Mouse (Mus musculus) limb, embryonic 14.5 days (tissue): Measurements from ENCODE around the gene Dpy19l3. TPM values are rescaled to one million over a fixed set of nuclear protein-coding genes. Genes with fewer than 3 reads are reported as not detected.

ENCODE experiments used
- ATAC-seq: fragments of 200-750 bp; cut with Nextera tagmentation; 2 replicates; pipeline ENCODE4 v1.8.0; 2017; ENCODE audit warnings: low read depth, moderate number of reproducible peaks, moderate TSS enrichment; ENCODE audit not compliant: low FRiP score
- DNase-seq: peaks from one replicate; pipeline ENCODE4 v3.0.0-alpha.2; 2015; ENCODE audit warnings: low spot score
- H3K27ac ChIP-seq: fragments of 300-500 bp; sonication (generic); replicated peaks from 2 replicates; pipeline ENCODE4 v1.5.1; 2014; ENCODE audit warnings: low read depth, mild to moderate bottlenecking, low read length, moderate library complexity, mixed read lengths
- H3K27me3 ChIP-seq: fragments of 300-500 bp; sonication (generic); 2 replicates; pipeline ENCODE4 v1.6.1; 2014; ENCODE audit warnings: low read length, mixed read lengths; ENCODE audit not compliant: control insufficient read depth, insufficient read depth
- H3K36me3 ChIP-seq: fragments of 300-500 bp; sonication (generic); 2 replicates; pipeline ENCODE4 v1.6.1; 2014; ENCODE audit warnings: mild to moderate bottlenecking, low read length, moderate library complexity, mixed read lengths; ENCODE audit not compliant: control insufficient read depth, insufficient read depth
- H3K4me1 ChIP-seq: fragments of 300-500 bp; sonication (generic); 2 replicates; pipeline ENCODE4 v1.6.1; 2014; ENCODE audit warnings: antibody characterized with exemption, low read length, mixed read lengths; ENCODE audit not compliant: control insufficient read depth, insufficient read depth
- H3K4me2 ChIP-seq: fragments of 300-500 bp; sonication (generic); replicated peaks from 2 replicates; pipeline ENCODE4 v1.6.1; 2014; ENCODE audit warnings: low read depth, mild to moderate bottlenecking, low read length, moderate library complexity; ENCODE audit not compliant: severe bottlenecking
- H3K4me3 ChIP-seq: fragments of 300-500 bp; sonication (generic); replicated peaks from 2 replicates; pipeline ENCODE4 v1.5.1; 2014; ENCODE audit warnings: low read length
- H3K9ac ChIP-seq: fragments of 300-500 bp; sonication (generic); 2 replicates; pipeline ENCODE4 v1.6.1; 2014; ENCODE audit warnings: mild to moderate bottlenecking, low read depth, low read length, moderate library complexity; ENCODE audit not compliant: severe bottlenecking
- H3K9me3 ChIP-seq: fragments of 300-500 bp; sonication (generic); 2 replicates; pipeline ENCODE4 v1.6.1; 2016; ENCODE audit warnings: low read length; ENCODE audit not compliant: control insufficient read depth
- POLR2A ChIP-seq: fragments of 200-500 bp; IDR thresholded peaks from 2 replicates; pipeline ENCODE4 v1.8.0; 2012; ENCODE audit warnings: inconsistent platforms, mild to moderate bottlenecking, moderate library complexity, borderline replicate concordance; ENCODE audit not compliant: insufficient read depth, insufficient read length; ENCODE audit errors: extremely low read depth
- WGBS: fragments of 180-500 bp; shearing (Covaris S2); extraction: QIAGEN DNeasy Blood & Tissue Kit; methylation state at CpG from one replicate; pipeline ENCODE4 v1.1.7; 2014; 5-methylcytosine and 5-hydroxymethylcytosine counted together
- polyA plus RNA-seq, 2 experiments: library from polyadenylated mRNA; depleted of rRNA in 1 of 2; stranded (reverse) in 1 of 2; unstranded in 1 of 2; fragments of >200 nt; fragmentation: Nextera tagmentation in 1 of 2; extraction: Ambion mirVana in 1 of 2; gene quantifications; 2 replicates each; pipeline versions ENCODE4 v1.2.1 to v1.2.3; 2012 to 2014

Dpy19l3 gene
- polyA plus RNA-seq, 2 experiments: 15.9 to 34.7 TPM

DNA sequence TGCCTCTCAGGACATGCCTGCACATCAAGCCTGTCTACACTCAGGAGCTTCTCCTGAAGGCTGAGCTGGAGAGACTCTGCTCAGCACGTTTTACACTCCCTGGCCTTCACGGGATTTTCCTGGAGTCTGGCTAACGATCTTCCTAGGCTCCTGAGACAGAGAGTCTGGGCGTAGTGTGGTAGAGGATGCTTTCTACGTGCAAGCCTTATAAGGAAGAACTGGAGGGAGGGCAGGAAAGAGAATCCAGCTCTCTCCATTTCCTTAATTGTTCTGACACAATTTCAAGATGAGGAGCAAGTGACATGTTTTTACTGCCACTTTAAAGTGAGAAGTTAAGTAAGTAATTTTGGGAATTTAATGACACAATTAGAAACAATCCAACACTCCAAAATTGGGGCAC is 12.4 kb downstream of the Dpy19l3 start:
- Histone ChIP-seq H3K36me3 (peaks cover 40% of the 10 kb centered on the region), H3K27me3 (no peaks in the 10 kb centered on the region), H3K4me1 (no peaks in the 10 kb centered on the region), H3K9ac (no peak overlapping the region), H3K9me3 (no peaks in the 10 kb centered on the region), H3K4me2 (no peak overlapping the region), H3K4me3 (no peak overlapping the region), H3K27ac (no peak overlapping the region)
- no peak for TF ChIP-seq POLR2A
- no peak for DNase-seq
- 65% methylated on average over 5 of the region's 5 CpGs for WGBS
- no peak for ATAC-seq

DNA sequence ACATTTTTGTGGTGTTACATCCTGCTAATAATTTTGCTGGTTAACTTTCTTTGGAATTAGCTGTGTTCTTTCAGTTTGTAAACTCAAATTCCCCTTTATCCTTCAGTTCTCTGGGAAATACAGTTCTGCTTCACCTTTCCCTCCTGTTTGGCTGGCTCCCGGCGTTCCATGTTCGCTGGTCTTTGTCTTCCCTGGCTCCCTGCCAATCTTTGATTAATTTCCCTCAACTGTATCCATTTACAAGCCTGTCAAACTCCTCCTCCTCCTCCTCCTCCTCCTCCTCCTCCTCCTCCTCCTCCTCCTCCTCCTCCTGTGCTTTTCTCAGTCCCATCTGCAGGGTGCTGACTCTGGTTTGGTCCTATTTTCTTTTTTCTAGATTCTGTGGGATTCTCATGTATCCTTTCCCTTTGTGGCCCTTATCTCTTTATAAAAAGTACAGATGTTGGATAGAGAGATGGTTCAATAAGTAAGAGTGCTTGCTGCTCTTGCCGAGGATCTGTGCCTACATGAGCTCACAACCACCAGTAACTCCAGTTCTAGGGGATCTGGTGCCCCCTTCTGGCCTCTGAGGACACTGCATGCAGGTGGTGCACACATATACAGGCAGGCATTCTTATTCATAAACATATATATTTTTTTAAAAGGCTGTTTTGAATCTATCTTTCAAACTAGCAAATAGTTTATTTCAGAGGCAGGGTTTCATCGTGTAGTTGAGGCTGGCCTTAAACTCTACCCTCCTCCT is 13.6 kb downstream of the Dpy19l3 start:
- H3K4me3 ChIP-seq: no peak overlapping the region
- ATAC-seq: no peak
- H3K36me3 ChIP-seq: peaks cover 36% of the 10 kb centered on the region
- WGBS: 62% methylated on average over 5 of the region's 5 CpGs
- TF ChIP-seq POLR2A: no peak
- H3K9ac ChIP-seq: no peak overlapping the region
- H3K27me3 ChIP-seq: no peaks in the 10 kb centered on the region
- H3K4me1 ChIP-seq: no peaks in the 10 kb centered on the region
- no peak overlapping the region for H3K4me2 ChIP-seq
- no peak overlapping the region for H3K27ac ChIP-seq
- no peaks in the 10 kb centered on the region for H3K9me3 ChIP-seq
- DNase-seq: peak; percentile 18

DNA sequence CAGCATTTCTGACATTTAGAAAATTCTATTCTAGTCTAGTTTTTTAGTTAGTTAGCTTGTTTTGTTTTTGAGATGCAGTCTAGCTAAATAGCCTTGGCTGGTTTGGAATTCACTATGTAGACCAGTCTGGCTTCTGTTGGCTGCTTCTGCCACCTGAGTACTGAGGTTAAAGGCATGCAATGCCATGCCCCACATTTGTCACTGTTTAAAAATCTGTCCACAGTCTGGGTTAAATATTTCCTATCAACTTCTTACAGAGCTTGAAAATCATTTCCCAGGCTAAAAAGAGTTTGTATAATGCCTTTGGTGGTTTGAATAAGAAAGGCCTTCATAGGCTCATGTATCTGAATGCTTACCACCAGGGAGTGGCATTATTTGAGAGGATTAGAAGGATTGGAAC is 15.4 kb downstream of the Dpy19l3 start:
- Histone ChIP-seq H3K27me3 (no peaks in the 10 kb centered on the region), H3K36me3 (peaks cover 26% of the 10 kb centered on the region), H3K27ac (no peak overlapping the region), H3K4me1 (no peaks in the 10 kb centered on the region), H3K9ac (no peak overlapping the region), H3K4me3 (no peak overlapping the region), H3K9me3 (no peaks in the 10 kb centered on the region), H3K4me2 (no peak overlapping the region)
- no peak for TF ChIP-seq POLR2A
- DNase-seq: no peak
- no peak for ATAC-seq

DNA sequence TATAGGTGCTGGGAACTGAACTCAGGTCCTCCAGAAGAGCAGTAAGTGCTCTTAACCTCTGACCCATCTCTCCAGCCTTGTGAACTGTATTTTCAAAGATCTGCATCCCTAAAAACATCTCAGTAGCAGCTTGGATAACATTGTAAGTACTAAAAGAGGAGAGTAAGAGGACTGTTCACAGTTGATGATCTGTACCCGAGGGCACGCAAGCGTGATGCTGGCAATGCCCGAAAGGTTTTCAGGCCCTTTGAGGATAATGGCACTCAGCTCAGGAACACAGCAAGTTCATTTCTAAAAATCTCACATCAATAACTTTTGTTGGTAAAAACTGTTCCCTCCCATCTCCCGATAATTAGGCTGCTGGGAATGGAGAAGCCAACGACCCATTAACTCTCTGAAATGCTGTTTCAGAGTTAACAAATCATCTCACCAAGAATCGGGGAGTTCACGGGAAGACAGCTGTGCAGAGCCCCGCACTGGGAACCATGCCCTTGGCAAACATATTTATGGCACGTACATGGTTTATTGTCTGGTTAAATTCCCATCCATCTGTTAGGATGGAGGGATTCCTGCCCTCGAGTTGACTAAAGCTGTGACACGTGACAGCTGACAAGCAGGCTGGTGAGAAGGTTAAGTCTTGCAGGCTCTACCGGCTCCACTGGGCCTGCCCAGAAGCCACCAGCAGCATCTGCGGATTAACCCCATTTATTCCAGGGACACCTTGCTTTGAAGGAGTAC is 20.8 kb downstream of the Dpy19l3 start:
- 0 out of 2 replicates have a peak, but pooled peaks cover 4% of the 10 kb centered on the region for H3K4me1 ChIP-seq
- DNase-seq (peak; percentile 51), ATAC-seq (peak; percentile 82)
- no peak for TF ChIP-seq POLR2A
- peaks cover 22% of the 10 kb centered on the region for H3K36me3 ChIP-seq
- H3K27ac ChIP-seq: no peak overlapping the region
- H3K4me3 ChIP-seq: no peak overlapping the region
- no peaks in the 10 kb centered on the region for H3K9me3 ChIP-seq
- H3K9ac ChIP-seq: no peak overlapping the region
- no peak overlapping the region for H3K4me2 ChIP-seq
- no peaks in the 10 kb centered on the region for H3K27me3 ChIP-seq
- 54% methylated on average over 14 of the region's 14 CpGs for WGBS

DNA sequence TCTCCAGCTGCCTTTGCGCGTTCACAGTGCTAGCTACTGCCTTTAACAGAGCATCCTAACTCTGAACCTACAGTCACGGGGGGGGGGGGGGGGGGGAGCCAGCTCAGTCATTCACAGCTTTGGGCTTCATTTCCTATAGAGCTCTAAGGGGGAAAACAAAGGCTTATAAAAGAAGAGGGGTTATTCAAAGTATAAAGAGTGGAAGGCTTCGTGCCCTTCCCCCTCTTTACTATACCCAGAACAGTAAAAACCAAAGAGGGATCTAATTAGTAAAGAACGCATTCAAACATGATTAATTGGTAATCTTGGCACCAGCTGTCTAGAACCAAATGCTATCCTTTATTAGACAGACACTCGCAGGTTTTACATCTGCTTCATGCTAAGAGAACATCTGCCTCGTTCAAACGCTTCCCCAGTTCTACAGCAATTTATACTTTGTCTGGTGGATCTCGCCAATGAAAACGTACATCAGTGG is 21.6 kb downstream of the Dpy19l3 start:
- Histone ChIP-seq H3K27me3 (no peaks in the 10 kb centered on the region), H3K4me1 (0 out of 2 replicates have a peak, but pooled peaks cover 4% of the 10 kb centered on the region), H3K4me2 (no peak overlapping the region), H3K4me3 (no peak overlapping the region), H3K27ac (no peak overlapping the region), H3K36me3 (peaks cover 17% of the 10 kb centered on the region), H3K9ac (no peak overlapping the region), H3K9me3 (0 out of 2 replicates have a peak, but pooled peaks cover 5% of the 10 kb centered on the region)
- TF ChIP-seq POLR2A: no peak
- ATAC-seq (no peak), DNase-seq (no peak)
- 69% methylated on average over 10 of the region's 10 CpGs for WGBS
